Mouse (Mus musculus) adrenal gland (tissue): ENCODE measurements at regions not wholly inside any gene's neighbourhood (a gene's known extent, or its start where the extent isn't known, plus 50 kb on each side); places are given as distances from the start of the nearest gene placed in this dataset.

Source experiments
- intact Hi-C: fragments of 180-260 bp; cut with DNase I; formaldehyde crosslinking; loops from one replicate; pipeline ENCODE4 v1.15.1; 2025

- intact Hi-C loops = no loop called here
These were observed 438.2 kb downstream of the Zfp536 start for GRCm38 (mm10) chr7:37335212-37335611.

- intact Hi-C loops = no loop called here
These were observed 437.1 kb downstream of the Zfp536 start for GRCm38 (mm10) chr7:37336171-37336850.

- intact Hi-C loops = no loop called here
These were observed 436.4 kb downstream of the Zfp536 start for GRCm38 (mm10) chr7:37336851-37337531.

- intact Hi-C loops = no loop called here
These were observed 435.8 kb downstream of the Zfp536 start for GRCm38 (mm10) chr7:37337616-37338015.

GRCm38 (mm10) chr7:37338067-37338501, 435.4 kb downstream of the Zfp536 start:
- intact Hi-C loops = no loop called here

GRCm38 (mm10) chr7:37342613-37343012, 430.8 kb downstream of the Zfp536 start:
- intact Hi-C loops = loop anchor here (10.0 kb wide), 1 partner anchor 648 kb away; the partner anchor contains the start of gene Tshz3

- intact Hi-C loops = loop anchor here (10.0 kb wide), 1 partner anchor 648 kb away; the partner anchor contains the start of gene Tshz3
These were observed 430.3 kb downstream of the Zfp536 start for GRCm38 (mm10) chr7:37343021-37343593.

- intact Hi-C loops = loop anchor here (10.0 kb wide), 1 partner anchor 649 kb away; the partner anchor contains the start of gene Tshz3
These were observed 429.7 kb downstream of the Zfp536 start for GRCm38 (mm10) chr7:37343691-37344233.

GRCm38 (mm10) chr7:37346041-37346440, 427.4 kb downstream of the Zfp536 start:
- intact Hi-C loops = loop anchor here (2.0 to 10.0 kb wide), 4 partner anchors 651 to 1459 kb away; partner anchors contain the start of gene Tshz3

- intact Hi-C loops = loop anchor here (5.0 to 10.0 kb wide), 2 partner anchors 1476 to 1673 kb away; no protein-coding TSS in a partner anchor
These were observed 415.6 kb downstream of the Zfp536 start for GRCm38 (mm10) chr7:37357647-37358395.

GRCm38 (mm10) chr7:37358492-37358891, 414.9 kb downstream of the Zfp536 start:
- intact Hi-C loops = loop anchor here (5.0 to 10.0 kb wide), 2 partner anchors 1476 to 1674 kb away; no protein-coding TSS in a partner anchor

- intact Hi-C loops = loop anchor here (5.0 to 10.0 kb wide), 2 partner anchors 1477 to 1675 kb away; no protein-coding TSS in a partner anchor
These were observed 414.0 kb downstream of the Zfp536 start for GRCm38 (mm10) chr7:37359473-37359872.

GRCm38 (mm10) chr7:37360171-37360570, 413.3 kb downstream of the Zfp536 start:
- intact Hi-C loops = no loop called here

GRCm38 (mm10) chr7:37361802-37362441, 411.5 kb downstream of the Zfp536 start:
- intact Hi-C loops = no loop called here

GRCm38 (mm10) chr7:37362879-37363278, 410.6 kb downstream of the Zfp536 start:
- intact Hi-C loops = no loop called here

- intact Hi-C loops = no loop called here
These were observed 409.7 kb downstream of the Zfp536 start for GRCm38 (mm10) chr7:37363629-37364175.

- intact Hi-C loops = no loop called here
These were observed 409.2 kb downstream of the Zfp536 start for GRCm38 (mm10) chr7:37364221-37364620.

GRCm38 (mm10) chr7:37366006-37366405, 407.4 kb downstream of the Zfp536 start:
- intact Hi-C loops = no loop called here

- intact Hi-C loops = loop anchor here (5.0 kb wide), 1 partner anchor 703 kb away; no protein-coding TSS in a partner anchor
These were observed 403.7 kb downstream of the Zfp536 start for GRCm38 (mm10) chr7:37369698-37370097.

GRCm38 (mm10) chr7:37373864-37374263, 399.6 kb downstream of the Zfp536 start:
- intact Hi-C loops = loop anchor here (2.0 to 5.0 kb wide), 2 partner anchors 401 to 698 kb away; no protein-coding TSS in a partner anchor
